Mouse (Mus musculus) liver, postnatal 0 days (tissue): Measurements from ENCODE around the gene Hnrnpul2. TPM values are rescaled to one million over a fixed set of nuclear protein-coding genes. Genes with fewer than 3 reads are reported as not detected.

Experiments used
- ATAC-seq: fragments of 200-750 bp; cut with Nextera tagmentation; 2 replicates; pipeline ENCODE4 v1.8.0; 2017; ENCODE audit warnings: mild to moderate bottlenecking, moderate library complexity
- DNase-seq: peaks from one replicate; pipeline ENCODE4 v3.0.0-alpha.2; 2016
- H3K27ac ChIP-seq: fragments of 300-500 bp; sonication (generic); 2 replicates; pipeline ENCODE4 v1.5.1; 2014; ENCODE audit warnings: antibody characterized with exemption, moderate library complexity, mild to moderate bottlenecking, low read depth
- H3K27me3 ChIP-seq: fragments of 300-500 bp; sonication (generic); 2 replicates; pipeline ENCODE4 v1.6.1; 2014; ENCODE audit warnings: low read length, control low read depth, mixed read lengths; ENCODE audit not compliant: insufficient read depth
- H3K36me3 ChIP-seq: fragments of 300-500 bp; sonication (generic); replicated peaks from 2 replicates; pipeline ENCODE4 v1.6.1; 2014; ENCODE audit warnings: mild to moderate bottlenecking, control low read depth, low read length, moderate library complexity, mixed read lengths; ENCODE audit not compliant: insufficient read depth
- H3K4me1 ChIP-seq: fragments of 300-500 bp; sonication (generic); 2 replicates; pipeline ENCODE4 v1.6.1; 2014; ENCODE audit warnings: antibody characterized with exemption, mild to moderate bottlenecking, control low read depth; ENCODE audit not compliant: insufficient read depth
- H3K4me2 ChIP-seq: fragments of 300-500 bp; sonication (generic); 2 replicates; pipeline ENCODE4 v1.6.1; 2014; ENCODE audit warnings: low read depth, mild to moderate bottlenecking, low read length, moderate library complexity, mixed read lengths
- H3K4me3 ChIP-seq: fragments of 300-500 bp; sonication (generic); 2 replicates; pipeline ENCODE4 v1.5.1; 2014; ENCODE audit warnings: low read depth, low read length
- H3K9ac ChIP-seq: fragments of 300-500 bp; sonication (generic); replicated peaks from 2 replicates; pipeline ENCODE4 v1.6.1; 2014; ENCODE audit warnings: mild to moderate bottlenecking, moderate library complexity
- H3K9me3 ChIP-seq: fragments of 300-500 bp; sonication (generic); 2 replicates; pipeline ENCODE4 v1.6.1; 2016; ENCODE audit warnings: mild to moderate bottlenecking, control low read depth, low read length, mixed read lengths
- CTCF ChIP-seq: sonication (generic); IDR thresholded peaks from 2 replicates; pipeline ENCODE4 v1.5.1; 2016; ENCODE audit warnings: antibody characterized with exemption, low read depth
- EP300 ChIP-seq: IDR thresholded peaks from 2 replicates; pipeline ENCODE4 v1.6.1; 2016; ENCODE audit warnings: antibody characterized with exemption, low read depth, mild to moderate bottlenecking
- WGBS: fragments of 180-500 bp; shearing (Covaris S2); extraction: QIAGEN DNeasy Blood & Tissue Kit; methylation state at CpG from one replicate; pipeline ENCODE4 v1.1.7; 2014; ENCODE audit not compliant: insufficient replicate concordance; 5-methylcytosine and 5-hydroxymethylcytosine counted together
- polyA plus RNA-seq: library from polyadenylated mRNA; unstranded; fragments of >200 nt; fragmentation: Nextera tagmentation; extraction: Ambion mirVana; gene quantifications from 2 replicates; pipeline ENCODE4 v1.2.1, GENCODE M21; 2015

The Hnrnpul2 gene
- polyA plus RNA-seq = 2.1 and 2.3 TPM in 2 replicates

- peak within 1 kb of the TSS; percentile 99 for H3K27ac ChIP-seq
- peak within 1 kb of the TSS; percentile 98 for H3K4me3 ChIP-seq
- no peaks in the 10 kb centered on the region for H3K27me3 ChIP-seq
- DNase-seq (peak; percentile 97), ATAC-seq (peak; percentile 92)
- peak within 1 kb of the TSS; percentile 94 for H3K9ac ChIP-seq
- no peaks in the 10 kb centered on the region for H3K9me3 ChIP-seq
- H3K36me3 ChIP-seq = peaks cover 30% of the 10 kb centered on the region
- TF ChIP-seq EP300 (0 out of 2 replicates have a peak, but pooled peaks have one; percentile 49), CTCF (peak; percentile 8; the same call in 1 of the 2 replicates)
- under 1% methylated on average over 65 of the region's 83 CpGs for WGBS
- peak within 1 kb of the TSS; percentile 87 for H3K4me2 ChIP-seq
- peaks cover 22% of the 10 kb centered on the region for H3K4me1 ChIP-seq
These were observed at the start of gene Hnrnpul2 for GRCm38 (mm10) chr19:8819596-8820423. Gene Hnrnpul2 (plus strand): TSS chr19:8820010.

GRCm38 (mm10) chr19:8770567-8771270, 49.1 kb upstream of the Hnrnpul2 start, which contains the start of gene Tmem223:
Gene Tmem223 (plus strand): TSS chr19:8770996.
- TF ChIP-seq CTCF = peak; percentile 32; the same call in 1 of the 2 replicates
- no peak for TF ChIP-seq EP300
- Histone ChIP-seq H3K4me2 (peak within 1 kb of the TSS; percentile 85), H3K27me3 (no peaks in the 10 kb centered on the region), H3K4me3 (peak within 1 kb of the TSS; percentile 80), H3K9ac (peak within 1 kb of the TSS; percentile 86), H3K27ac (peak within 1 kb of the TSS; percentile 80), H3K36me3 (peaks cover 53% of the 10 kb centered on the region), H3K9me3 (no peaks in the 10 kb centered on the region), H3K4me1 (peaks cover 31% of the 10 kb centered on the region)
- 21% methylated on average over 29 of the region's 29 CpGs for WGBS
- peak; percentile 37 for ATAC-seq
- DNase-seq = peak; percentile 86

- TF ChIP-seq EP300 (no peak), CTCF (no peak)
- Histone ChIP-seq H3K4me1 (peaks cover 40% of the 10 kb centered on the region), H3K27ac (peak overlapping the region; percentile 100; the same call in 1 of the 2 replicates), H3K4me2 (peak overlapping the region; percentile 93), H3K9ac (peak overlapping the region; percentile 92), H3K9me3 (no peaks in the 10 kb centered on the region), H3K36me3 (peaks cover 30% of the 10 kb centered on the region), H3K4me3 (peak overlapping the region; percentile 74), H3K27me3 (no peaks in the 10 kb centered on the region)
- ATAC-seq (no peak), DNase-seq (no peak)
- WGBS = 43% methylated on average over 5 of the region's 5 CpGs
These were observed 46.8 kb upstream of the Hnrnpul2 start for GRCm38 (mm10) chr19:8772996-8773395.

- DNase-seq (no peak), ATAC-seq (no peak)
- Histone ChIP-seq H3K36me3 (peaks cover 27% of the 10 kb centered on the region), H3K4me2 (peak overlapping the region; percentile 93), H3K9me3 (no peaks in the 10 kb centered on the region), H3K27me3 (no peaks in the 10 kb centered on the region), H3K4me1 (peaks cover 40% of the 10 kb centered on the region), H3K27ac (peak overlapping the region; percentile 100), H3K9ac (peak overlapping the region; percentile 92), H3K4me3 (peak overlapping the region; percentile 74)
- 33% methylated on average over 6 of the region's 6 CpGs for WGBS
- TF ChIP-seq EP300 (no peak), CTCF (no peak)
These were observed 46.4 kb upstream of the Hnrnpul2 start for GRCm38 (mm10) chr19:8773409-8773808.

- H3K36me3 ChIP-seq = peaks cover 21% of the 10 kb centered on the region
- H3K27me3 ChIP-seq = no peaks in the 10 kb centered on the region
- peak within 1 kb of the TSS; percentile 74 for H3K4me3 ChIP-seq
- 1% methylated on average over 53 of the region's 68 CpGs for WGBS
- ATAC-seq (peak; percentile 91), DNase-seq (peak; percentile 98)
- peaks cover 40% of the 10 kb centered on the region for H3K4me1 ChIP-seq
- H3K4me2 ChIP-seq = peak within 1 kb of the TSS; percentile 93
- peak within 1 kb of the TSS; percentile 92 for H3K9ac ChIP-seq
- H3K27ac ChIP-seq = peak within 1 kb of the TSS; percentile 100
- H3K9me3 ChIP-seq = no peaks in the 10 kb centered on the region
- TF ChIP-seq CTCF = peak; percentile 21; the same call in 1 of the 2 replicates
- TF ChIP-seq EP300 = no peak
These were observed 45.5 kb upstream of the Hnrnpul2 start, which contains the start of gene Tmem179b for GRCm38 (mm10) chr19:8774086-8774835. Gene Tmem179b (minus strand): TSS chr19:8774467.
